Mouse (Mus musculus) erythroblast, embryonic 14.5 days (primary cell): ENCODE measurements at regions not wholly inside any gene's neighbourhood (a gene's known extent, or its start where the extent isn't known, plus 50 kb on each side); places are given as distances from the start of the nearest gene placed in this dataset.

Experiments
- GATA1 ChIP-seq: IDR thresholded peaks from 2 replicates; pipeline ENCODE4 v1.6.1; 2012; ENCODE audit warnings: low read length, inconsistent platforms, mixed read lengths
- TAL1 ChIP-seq: IDR thresholded peaks from 3 replicates; pipeline ENCODE4 v1.6.1; 2012; ENCODE audit warnings: low read length, inconsistent platforms, mixed read lengths

GRCm38 (mm10) chr9:32998323-32998722 is 362.3 kb downstream of the Ets1 start:
- TF ChIP-seq GATA1 (no peak), TAL1 (no peak)
